8 mouse cellular contexts compared by ENCODE assay signal in genomic region chr6:126644181-126645043, GRCm38 (mm10). TPM values are rescaled to one million over a fixed set of nuclear protein-coding genes. Genes with fewer than 3 reads are reported as not detected.
DNase-seq lines count a peak whose midpoint lies in the region; ATAC-seq and TF ChIP-seq lines count a peak whose summit lies in the region.

No protein-coding gene starts in this region.

- no peak for TF ChIP-seq EP300 in ES-Bruce4 (IDR thresholded peaks at IDR 0.05; ENCODE audit: insufficient read depth, low read depth, low read length)

- H3K27me3 ChIP-seq in ES-Bruce4 (ENCODE audit: control insufficient read depth, insufficient read depth, low read length, poor library complexity, severe bottlenecking) = peaks cover 24% of the 10 kb centered on the region
- H3K27me3 ChIP-seq in hindbrain, embryonic 10.5 days (ENCODE audit: insufficient read depth, poor library complexity, severe bottlenecking) = peaks cover 87% of the 10 kb centered on the region
- peaks cover 44% of the 10 kb centered on the region for H3K27me3 ChIP-seq in midbrain, embryonic 14.5 days (ENCODE audit: control insufficient read depth, insufficient read depth, low read length)

- H3K4me1 ChIP-seq in ES-Bruce4 (ENCODE audit: control insufficient read depth, insufficient read depth, low read length) = no peaks in the 10 kb centered on the region
- H3K4me1 ChIP-seq in hindbrain, embryonic 10.5 days (replicated peaks) = peaks cover 43% of the 10 kb centered on the region
- H3K4me1 ChIP-seq in midbrain, embryonic 14.5 days (ENCODE audit: control insufficient read depth, insufficient read depth, low read length) = peaks cover 26% of the 10 kb centered on the region

- H3K36me3 ChIP-seq in ES-Bruce4 (ENCODE audit: control insufficient read depth, insufficient read depth, low read length, poor library complexity, severe bottlenecking) = no peaks in the 10 kb centered on the region
- H3K36me3 ChIP-seq in hindbrain, embryonic 10.5 days = no peaks in the 10 kb centered on the region
- no peaks in the 10 kb centered on the region for H3K36me3 ChIP-seq in midbrain, embryonic 14.5 days (ENCODE audit: control insufficient read depth, insufficient read depth, low read length)

- ATAC-seq in midbrain, embryonic 14.5 days (ENCODE audit: low FRiP score, low TSS enrichment) = peak; percentile 25; the same call in 1 of the 2 replicates

- no peak for TF ChIP-seq CTCF in ES-Bruce4 (IDR thresholded peaks at IDR 0.05; ENCODE audit: low read depth, low read length)

- H3K9ac ChIP-seq in ES-Bruce4 (ENCODE audit: low read depth, poor library complexity, severe bottlenecking) = peak overlapping the region; percentile 54
- peak overlapping the region; percentile 64 for H3K9ac ChIP-seq in midbrain, embryonic 14.5 days (replicated peaks; ENCODE audit: low read length)

- H3K9me3 ChIP-seq in ES-Bruce4 (replicated peaks; ENCODE audit: control insufficient read depth, insufficient read depth, low read length, poor library complexity, severe bottlenecking) = no peaks in the 10 kb centered on the region
- no peaks in the 10 kb centered on the region for H3K9me3 ChIP-seq in hindbrain, embryonic 10.5 days
- no peaks in the 10 kb centered on the region for H3K9me3 ChIP-seq in midbrain, embryonic 14.5 days (ENCODE audit: control insufficient read depth, low read length)

- H3K4me3 ChIP-seq in ES-Bruce4 (ENCODE audit: low read depth, low read length) = peak overlapping the region; percentile 57
- H3K4me3 ChIP-seq in hindbrain, embryonic 10.5 days = peak overlapping the region; percentile 65
- peak overlapping the region; percentile 61 for H3K4me3 ChIP-seq in midbrain, embryonic 14.5 days (replicated peaks; ENCODE audit: low read depth, low read length)

- under 1% methylated on average over 65 of the region's 66 CpGs for WGBS in hindbrain, embryonic 10.5 days
- WGBS in midbrain, embryonic 14.5 days = under 1% methylated on average over 66 of the region's 66 CpGs

- H3K27ac ChIP-seq in ES-Bruce4 (ENCODE audit: insufficient read depth, low read length) = no peak overlapping the region
- H3K27ac ChIP-seq in hindbrain, embryonic 10.5 days = 0 out of 2 replicates have a peak overlapping the region, but pooled peaks have one; percentile 35
- no peak overlapping the region; the same call in 1 of the 2 replicates for H3K27ac ChIP-seq in midbrain, embryonic 14.5 days (replicated peaks; ENCODE audit: low read depth, low read length)

- no peak for TF ChIP-seq POLR2A in ES-Bruce4 (IDR thresholded peaks at IDR 0.05; ENCODE audit: insufficient read depth, low read length)

- peak overlapping the region; percentile 100 for H3K4me2 ChIP-seq in midbrain, embryonic 14.5 days (ENCODE audit: low read length)

- DNase-seq in adrenal gland, postnatal 10 days = peak; percentile 26
- DNase-seq in adrenal gland, adult 8-10 months = no peak
- peak; percentile 66 for DNase-seq in embryo, embryonic 11 days
- peak; percentile 59 for DNase-seq in hindbrain, embryonic 10.5 days (ENCODE audit: low spot score)
- peak; percentile 63 to 78 for DNase-seq in left cerebral cortex, adult 18-20 months (ENCODE audit: low spot score in 2 of 2)
- peak; percentile 77 for DNase-seq in midbrain, embryonic 14.5 days
- no peak for DNase-seq in T-cell, adult 2 months (ENCODE audit: low spot score)

RNA-seq across cellular contexts. Expression of gene Kcna1, which starts 1.8 kb away (rescaled TPM):
- total RNA-seq in adrenal gland, postnatal 10 days (2021) = 1 to 10 TPM; 2.6 to 3.1 TPM
- 1 to 10 TPM in 2 of 4 experiments, under 1 TPM in 2; 0.80 to 1.2 (median 0.97) TPM for total RNA-seq in adrenal gland, adult 8-10 months (2022)
- 0.19 TPM in 1 of 2 replicates, not detected in the other for polyA plus RNA-seq in ES-Bruce4 (2011; ENCODE audit: insufficient read depth, insufficient read length, low read depth, missing spikeins)
- 0.64 and 0.83 TPM in 2 replicates for polyA plus RNA-seq in hindbrain, embryonic 10.5 days (2016; fragmentation: Nextera tagmentation; extraction: Ambion mirVana)
- total RNA-seq in left cerebral cortex, adult 18-20 months (2021) = 100 to 1,000 TPM; 107 to 124 TPM
- polyA plus RNA-seq in midbrain, embryonic 14.5 days (2014; fragmentation: Nextera tagmentation; extraction: Ambion mirVana) = 0.95 and 1.8 TPM in 2 replicates

Comparison
In these comparisons a context has a peak if more than half of its experiments do, and no peak if none do; other contexts are left out.
1. DNase-seq: peak in adrenal gland, postnatal 10 days (single experiment), embryo, embryonic 11 days (single experiment), hindbrain, embryonic 10.5 days (single experiment), left cerebral cortex, adult 18-20 months (2 of 2) and midbrain, embryonic 14.5 days (single experiment); none in adrenal gland, adult 8-10 months (single experiment) and T-cell, adult 2 months (single experiment).
2. RNA of gene Kcna1, which starts 1.8 kb away (total RNA-seq): 107 to 124 TPM in left cerebral cortex, adult 18-20 months; 2.6 to 3.1 TPM in adrenal gland, postnatal 10 days and 0.80 to 1.2 TPM in adrenal gland, adult 8-10 months; every median in the first group is over 10 times any median in the second.
3. Peak in every context shown above with its lines, with median percentiles within 50 percentile points of each other: H3K4me3 ChIP-seq.